Mouse (Mus musculus) ES-E14 (cell line): ENCODE measurements at regions not wholly inside any gene's neighbourhood (a gene's known extent, or its start where the extent isn't known, plus 50 kb on each side); places are given as distances from the start of the nearest gene placed in this dataset.

Experiments used
- CHD2 ChIP-seq: IDR thresholded peaks from 2 replicates; pipeline ENCODE4 v1.6.1; 2014; ENCODE audit warnings: mild to moderate bottlenecking, low read depth, low read length, inconsistent platforms
- HCFC1 ChIP-seq: IDR thresholded peaks from 2 replicates; pipeline ENCODE4 v1.6.1; 2012; ENCODE audit warnings: low read length, inconsistent platforms, borderline replicate concordance; ENCODE audit not compliant: insufficient read depth
- MAFK ChIP-seq: IDR thresholded peaks from 2 replicates; pipeline ENCODE4 v1.6.1; 2014; ENCODE audit warnings: mild to moderate bottlenecking, low read depth, low read length, inconsistent platforms; ENCODE audit not compliant: insufficient read depth
- ZC3H11A ChIP-seq: IDR thresholded peaks from 2 replicates; pipeline ENCODE4 v1.6.1; 2012; ENCODE audit warnings: low read depth, mild to moderate bottlenecking, inconsistent platforms, low read length, borderline replicate concordance
- ZNF384 ChIP-seq: IDR thresholded peaks from 2 replicates; pipeline ENCODE4 v1.6.1; 2012; ENCODE audit warnings: low read depth, low read length, inconsistent platforms

DNA sequence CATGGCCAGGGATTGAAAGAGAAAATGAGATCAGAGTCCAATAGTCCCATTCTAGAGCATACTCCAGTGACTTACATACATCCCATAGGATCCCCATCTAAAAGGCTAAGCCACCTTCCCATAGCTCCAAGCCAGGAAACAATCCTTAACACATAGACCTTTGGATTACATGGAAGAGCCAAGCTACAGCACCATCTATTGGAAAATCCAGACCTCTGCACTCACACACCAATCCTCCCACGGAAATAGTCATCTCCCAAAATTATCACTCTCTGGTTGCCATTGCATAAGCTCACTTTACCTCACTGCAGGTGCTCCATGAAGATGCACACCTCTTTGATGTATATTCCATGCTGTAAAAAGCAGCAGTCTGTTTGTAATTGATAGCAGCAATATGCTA, 543.4 kb downstream of the Nebl start:
- TF ChIP-seq ZC3H11A, result peak; percentile 31; the same call in 1 of the 2 replicates
- TF ChIP-seq ZNF384, result no peak
- no peak for TF ChIP-seq MAFK
- TF ChIP-seq HCFC1, result no peak
- no peak for TF ChIP-seq CHD2
